In the genomic region with DNA sequence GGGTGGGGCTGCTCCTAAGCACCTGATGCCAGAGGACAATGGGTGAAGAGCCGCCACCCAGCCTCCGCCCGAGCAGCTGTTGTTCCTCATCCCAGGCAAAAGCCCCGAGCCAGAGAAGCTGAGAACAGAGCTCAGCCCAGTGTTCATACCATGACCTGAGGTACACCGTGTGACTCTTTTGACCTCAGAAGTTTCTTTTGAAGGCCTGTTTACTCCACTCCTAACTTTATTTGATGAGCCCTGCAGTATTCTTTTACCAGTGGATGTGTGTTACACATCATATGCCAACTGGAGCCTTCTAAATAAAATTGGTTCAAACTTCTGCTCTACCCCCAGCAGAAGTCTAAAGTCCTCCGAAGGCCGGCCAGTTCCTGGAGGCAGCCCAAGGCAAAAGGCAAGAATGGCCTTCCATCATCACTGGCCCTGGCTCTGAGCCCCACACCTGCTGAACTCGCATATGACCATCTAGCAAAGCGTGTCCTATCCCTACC, we compare ENCODE assay signal across 13 mouse cellular contexts. TPM values are rescaled to one million over a fixed set of nuclear protein-coding genes. Genes with fewer than 3 reads are reported as not detected.
DNase-seq lines count a peak whose midpoint lies in the region; ATAC-seq and TF ChIP-seq lines count a peak whose summit lies in the region.
"Had no signal": no experiment of that assay in that cellular context is flagged by ENCODE, and none has a peak within 500 bp of the region (broad histone marks: within the 10 kb centered on the region; RNA-seq: fewer than 3 reads in every experiment).

No protein-coding gene starts in this region.

- no peak for TF ChIP-seq CTCF in heart, postnatal 0 days (IDR thresholded peaks at IDR 0.05; ENCODE audit: low read depth)

- no peak for TF ChIP-seq EP300 in heart, postnatal 0 days (IDR thresholded peaks at IDR 0.05; ENCODE audit: low read depth)

- peaks cover 16% of the 10 kb centered on the region for H3K4me1 ChIP-seq in heart, postnatal 0 days (ENCODE audit: control insufficient read depth, insufficient read depth)
- peaks cover 6% of the 10 kb centered on the region for H3K4me1 ChIP-seq in heart, embryonic 12.5 days (replicated peaks)
- H3K4me1 ChIP-seq: embryonic facial prominence, embryonic 10.5 days; lung, embryonic 15.5 days had no signal

- no peaks in the 10 kb centered on the region for H3K27me3 ChIP-seq in heart, postnatal 0 days (ENCODE audit: control insufficient read depth, insufficient read depth, low read length)
- H3K27me3 ChIP-seq in heart, embryonic 12.5 days (replicated peaks) = no peaks in the 10 kb centered on the region
- H3K27me3 ChIP-seq: lung, embryonic 15.5 days; megakaryocyte, embryonic 14.5 days had no signal

- no peaks in the 10 kb centered on the region for H3K9me3 ChIP-seq in heart, postnatal 0 days (replicated peaks; ENCODE audit: control insufficient read depth, low read length)
- no peaks in the 10 kb centered on the region for H3K9me3 ChIP-seq in heart, embryonic 12.5 days (replicated peaks)
- H3K9me3 ChIP-seq: embryonic facial prominence, embryonic 10.5 days; lung, embryonic 15.5 days; megakaryocyte, embryonic 14.5 days had no signal

- 79% methylated on average over 9 of the region's 9 CpGs for WGBS in heart, postnatal 0 days
- WGBS in heart, embryonic 12.5 days = 83% methylated on average over 9 of the region's 9 CpGs

- peak overlapping the region; percentile 87 for H3K27ac ChIP-seq in heart, postnatal 0 days (ENCODE audit: low read depth)
- no peak overlapping the region for H3K27ac ChIP-seq in heart, embryonic 12.5 days (ENCODE audit: poor library complexity, severe bottlenecking)
- H3K27ac ChIP-seq: embryonic facial prominence, embryonic 10.5 days; hindbrain, embryonic 14.5 days; lung, embryonic 15.5 days had no signal

- peak; percentile 21 for ATAC-seq in heart, postnatal 0 days (ENCODE audit: insufficient read depth, low read depth)
- ATAC-seq in heart, embryonic 12.5 days (ENCODE audit: insufficient number of reproducible peaks, low FRiP score) = no peak
- ATAC-seq in inflammation-experienced regulatory T-cells, adult 6 months = no peak

- H3K4me2 ChIP-seq in heart, postnatal 0 days (ENCODE audit: low read depth, low read length) = no peak overlapping the region
- H3K4me2 ChIP-seq in heart, embryonic 12.5 days = no peak overlapping the region
- H3K4me2 ChIP-seq: hindbrain, embryonic 14.5 days; lung, embryonic 15.5 days had no signal

- H3K9ac ChIP-seq in heart, postnatal 0 days (replicated peaks; ENCODE audit: low read depth, low read length) = no peak overlapping the region
- no peak overlapping the region for H3K9ac ChIP-seq in heart, embryonic 12.5 days
- H3K9ac ChIP-seq: hindbrain, embryonic 14.5 days; lung, embryonic 15.5 days had no signal

- H3K4me3 ChIP-seq in heart, postnatal 0 days (ENCODE audit: low read depth, low read length) = no peak overlapping the region
- no peak overlapping the region for H3K4me3 ChIP-seq in heart, embryonic 12.5 days
- H3K4me3 ChIP-seq: embryonic facial prominence, embryonic 10.5 days; lung, embryonic 15.5 days; megakaryocyte, embryonic 14.5 days had no signal

- no peaks in the 10 kb centered on the region for H3K36me3 ChIP-seq in heart, postnatal 0 days (replicated peaks; ENCODE audit: control insufficient read depth, insufficient read depth, low read length)
- H3K36me3 ChIP-seq in heart, embryonic 12.5 days = no peaks in the 10 kb centered on the region
- H3K36me3 ChIP-seq: embryonic facial prominence, embryonic 10.5 days; lung, embryonic 15.5 days had no signal

- peak; percentile 69 for DNase-seq in adrenal gland, adult 2 months
- DNase-seq in adrenal gland, adult 18-20 months (ENCODE audit: low spot score in 2 of 2) = no peak
- no peak for DNase-seq in heart, postnatal 0 days (ENCODE audit: low spot score)
- DNase-seq in ES-CJ7 (ENCODE audit: low read depth, low spot score) = peak; percentile 75
- peak; percentile 31 for DNase-seq in heart, postnatal 4 days
- DNase-seq in yolk sac, embryonic 10.5 days (ENCODE audit: low spot score) = no peak
- DNase-seq: thymus, adult 18-20 months had no signal

RNA-seq across cellular contexts. Expression of a gene that starts 11.4 kb away (rescaled TPM):
- total RNA-seq in adrenal gland, adult 2 months (2021) = 100 to 1,000 TPM; 290 to 315 TPM
- polyA plus RNA-seq in adrenal gland, adult 2 months (2012; rRNA removed) = 141 and 188 TPM in 2 replicates
- total RNA-seq in adrenal gland, adult 18-20 months (2021) = 100 to 1,000 TPM; 319 to 568 TPM
- 148 and 166 TPM in 2 replicates for total RNA-seq in heart, postnatal 0 days (2014; rRNA removed; ENCODE audit: low replicate concordance)
- polyA plus RNA-seq in heart, postnatal 0 days (2015; fragmentation: Nextera tagmentation; extraction: Ambion mirVana) = 226 and 231 TPM in 2 replicates
- polyA plus RNA-seq in heart, embryonic 12.5 days (2016; fragmentation: Nextera tagmentation; extraction: Ambion mirVana) = 15.2 and 17.8 TPM in 2 replicates
- 100 to 1,000 TPM; 232 to 252 TPM for total RNA-seq in heart, postnatal 4 days (2021)
- polyA plus RNA-seq in inflammation-experienced regulatory T-cells, adult 6 months (2017; shearing (Covaris generic)) = 10 to 100 TPM; 25.8 to 50.3 (median 43.8) TPM

RNA-seq across cellular contexts. Expression of a gene that starts 52.4 kb away (rescaled TPM):
- total RNA-seq in adrenal gland, adult 2 months (2021) = 10 to 100 TPM; 32.4 to 33.5 TPM
- 60.5 and 75.3 TPM in 2 replicates for polyA plus RNA-seq in adrenal gland, adult 2 months (2012; rRNA removed)
- 10 to 100 TPM; 29.0 to 33.0 TPM for total RNA-seq in adrenal gland, adult 18-20 months (2021)
- 30.8 and 33.3 TPM in 2 replicates for total RNA-seq in heart, postnatal 0 days (2014; rRNA removed; ENCODE audit: low replicate concordance)
- polyA plus RNA-seq in heart, postnatal 0 days (2015; fragmentation: Nextera tagmentation; extraction: Ambion mirVana) = 15.2 and 16.4 TPM in 2 replicates
- polyA plus RNA-seq in heart, embryonic 12.5 days (2016; fragmentation: Nextera tagmentation; extraction: Ambion mirVana) = 13.8 and 15.1 TPM in 2 replicates
- 10 to 100 TPM; 12.5 to 12.7 TPM for total RNA-seq in heart, postnatal 4 days (2021)
- 100 to 1,000 TPM in 2 of 3 experiments, 10 to 100 TPM in 1; 83.5 to 124 (median 120) TPM for polyA plus RNA-seq in inflammation-experienced regulatory T-cells, adult 6 months (2017; shearing (Covaris generic))

Comparison
In these comparisons a context has a peak if more than half of its experiments do, and no peak if none do; other contexts are left out.
1. DNase-seq: peak in adrenal gland, adult 2 months (single experiment), ES-CJ7 (single experiment) and heart, postnatal 4 days (single experiment); none in adrenal gland, adult 18-20 months (0 of 2), heart, postnatal 0 days (single experiment) and yolk sac, embryonic 10.5 days (single experiment).